Mouse (Mus musculus) activated CD4-positive, CD25-positive, alpha-beta regulatory T cell, adult 4 months (primary cell): ENCODE data around the gene Cish. TPM values are rescaled to one million over a fixed set of nuclear protein-coding genes. Genes with fewer than 3 reads are reported as not detected.
"Not testable (repeated sequence)": the region's sequence is repeated elsewhere in the genome, so short reads cannot be mapped to it uniquely, and the experiment has no call there.

Experiments
- ATAC-seq: one replicate; pipeline ENCODE4 v1.8.0; 2017
- polyA plus RNA-seq, 2 experiments: library from polyadenylated mRNA; unstranded; fragments of 100-300 nt; shearing (Covaris generic); gene quantifications; one replicate each; pipeline ENCODE4 v1.2.1; 2017

Cish gene
- polyA plus RNA-seq, 2 experiments from 2014 or later, result 116 to 135 TPM

DNA sequence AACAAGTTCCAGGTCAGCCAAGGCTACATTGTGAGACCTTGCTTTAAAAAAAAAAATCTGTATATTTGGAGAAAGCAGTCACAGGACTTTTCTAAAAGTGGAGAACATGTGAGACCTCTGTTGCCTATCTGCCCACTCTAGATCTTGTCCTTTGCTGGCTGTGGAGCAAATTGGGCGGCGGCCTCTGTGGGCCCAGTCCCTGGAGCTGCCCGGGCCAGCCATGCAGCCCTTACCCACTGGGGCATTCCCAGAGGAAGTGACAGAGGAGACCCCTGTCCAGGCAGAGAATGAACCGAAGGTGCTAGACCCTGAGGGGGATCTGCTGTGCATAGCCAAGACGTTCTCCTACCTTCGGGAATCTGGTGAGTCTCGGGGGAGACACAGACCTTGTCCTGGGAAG, 4.0 kb downstream of the Cish start:
- no peak for ATAC-seq

DNA sequence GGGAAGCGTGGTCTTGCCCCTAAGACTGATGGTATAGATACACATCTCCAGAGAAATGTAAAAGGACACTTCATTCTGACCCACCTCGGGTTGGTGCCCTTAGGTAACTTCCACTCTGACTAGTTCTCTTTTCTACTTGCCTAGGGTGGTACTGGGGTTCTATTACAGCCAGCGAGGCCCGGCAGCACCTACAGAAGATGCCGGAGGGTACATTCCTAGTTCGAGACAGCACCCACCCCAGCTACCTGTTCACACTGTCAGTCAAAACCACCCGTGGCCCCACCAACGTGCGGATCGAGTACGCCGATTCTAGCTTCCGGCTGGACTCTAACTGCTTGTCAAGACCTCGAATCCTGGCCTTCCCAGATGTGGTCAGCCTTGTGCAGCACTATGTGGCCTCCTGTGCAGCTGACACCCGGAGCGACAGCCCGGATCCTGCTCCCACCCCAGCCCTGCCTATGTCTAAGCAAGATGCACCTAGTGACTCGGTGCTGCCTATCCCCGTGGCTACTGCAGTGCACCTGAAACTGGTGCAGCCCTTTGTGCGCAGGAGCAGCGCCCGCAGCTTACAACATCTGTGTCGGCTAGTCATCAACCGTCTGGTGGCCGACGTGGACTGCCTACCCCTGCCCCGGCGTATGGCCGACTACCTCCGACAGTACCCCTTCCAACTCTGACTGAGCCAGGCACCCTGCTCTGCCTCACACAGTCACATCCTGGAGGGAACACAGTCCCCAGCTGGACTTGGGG, 4.6 kb downstream of the Cish start:
- ATAC-seq, result no peak

GRCm38 (mm10) chr9:107301554-107302331, 5.9 kb downstream of the Cish start:
- ATAC-seq, result no peak

GRCm38 (mm10) chr9:107302592-107302991, 6.8 kb downstream of the Cish start:
- no peak for ATAC-seq

GRCm38 (mm10) chr9:107303121-107303820, 7.4 kb downstream of the Cish start:
- peak; percentile 8 for ATAC-seq

DNA sequence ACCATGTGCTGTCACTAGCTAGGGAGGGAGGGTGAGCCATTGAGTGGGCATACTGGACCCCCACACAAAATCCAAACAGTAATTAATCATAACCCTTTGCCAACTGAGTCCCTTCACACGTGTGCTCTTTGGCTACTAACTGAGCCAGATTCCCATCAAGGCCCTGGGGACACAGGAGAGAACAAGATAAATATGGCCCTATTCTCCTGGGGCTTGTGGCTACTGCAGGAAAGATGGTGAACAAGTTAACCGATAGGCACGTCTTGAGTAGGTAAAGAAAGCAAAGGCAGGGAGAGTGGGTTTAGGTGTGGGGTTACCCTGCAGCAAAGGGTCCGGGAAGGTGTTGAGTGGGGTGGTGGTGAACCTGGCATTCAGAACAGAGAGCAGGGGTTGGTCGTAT, 8.1 kb downstream of the Cish start:
- no peak for ATAC-seq

GRCm38 (mm10) chr9:107304383-107304782, 8.6 kb downstream of the Cish start:
- no peak for ATAC-seq

GRCm38 (mm10) chr9:107305012-107305411, 9.2 kb downstream of the Cish start:
- no peak for ATAC-seq

GRCm38 (mm10) chr9:107305601-107306542, 10.0 kb downstream of the Cish start:
- ATAC-seq, result peak; percentile 67

- ATAC-seq, result not testable (repeated sequence)
These were observed 10.8 kb downstream of the Cish start for GRCm38 (mm10) chr9:107306673-107307072.

DNA sequence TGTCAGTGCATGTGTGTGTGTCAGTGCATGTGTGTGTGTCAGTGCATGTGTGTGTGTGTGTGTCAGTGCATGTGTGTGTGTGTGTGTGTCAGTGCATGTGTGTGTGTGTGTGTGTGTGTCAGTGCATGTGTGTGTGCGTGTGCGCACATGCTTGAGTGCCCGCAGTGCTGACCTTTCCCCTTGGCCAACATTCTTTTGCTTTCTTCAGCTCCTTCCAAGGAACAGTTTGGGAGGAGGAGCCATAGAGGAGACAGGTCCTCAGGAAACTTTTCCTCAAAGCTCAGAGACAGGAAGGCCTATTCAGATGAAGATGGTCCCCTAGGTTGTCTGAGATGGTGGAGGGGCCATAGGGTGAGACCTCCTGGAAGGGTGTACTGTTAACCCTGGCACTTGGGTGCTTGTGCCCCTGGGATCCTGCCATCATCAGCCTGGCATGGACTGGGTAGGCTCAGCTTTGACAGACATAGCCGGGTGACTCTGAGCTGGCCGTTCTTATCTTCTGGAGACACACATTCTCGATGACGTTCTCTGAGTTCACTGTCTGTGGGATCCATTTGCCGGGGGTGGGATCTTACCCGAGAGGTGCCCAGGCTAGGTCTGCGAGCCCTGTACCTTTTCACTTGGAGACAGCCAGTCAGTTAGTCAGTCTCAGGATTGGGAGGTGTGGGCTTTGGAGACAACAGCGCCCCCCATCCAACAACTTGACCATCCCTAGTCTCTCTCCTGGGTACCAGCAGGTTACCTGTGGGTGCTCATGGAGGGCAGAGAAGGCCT, 11.5 kb downstream of the Cish start:
- ATAC-seq, result no peak

DNA sequence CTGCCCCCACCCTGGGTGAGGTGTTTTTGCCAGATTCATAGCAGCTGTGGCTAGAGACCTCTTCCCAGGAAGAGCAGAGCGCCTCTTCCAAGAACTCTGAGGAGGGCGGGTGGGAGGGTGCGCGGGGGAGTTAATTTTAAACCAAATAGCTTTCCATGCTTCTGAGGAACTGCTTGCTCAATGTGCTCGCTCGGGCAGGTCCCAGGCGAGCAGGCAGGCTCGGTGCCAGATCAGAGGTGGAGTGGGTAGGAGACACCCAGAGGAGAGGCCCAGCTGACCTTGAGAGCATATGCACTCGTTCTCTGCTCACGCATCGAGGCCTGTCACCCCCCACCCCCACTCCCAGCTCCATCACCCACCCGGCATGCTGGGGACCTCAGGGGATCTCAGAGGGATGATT, 12.1 kb downstream of the Cish start:
- no peak for ATAC-seq

DNA sequence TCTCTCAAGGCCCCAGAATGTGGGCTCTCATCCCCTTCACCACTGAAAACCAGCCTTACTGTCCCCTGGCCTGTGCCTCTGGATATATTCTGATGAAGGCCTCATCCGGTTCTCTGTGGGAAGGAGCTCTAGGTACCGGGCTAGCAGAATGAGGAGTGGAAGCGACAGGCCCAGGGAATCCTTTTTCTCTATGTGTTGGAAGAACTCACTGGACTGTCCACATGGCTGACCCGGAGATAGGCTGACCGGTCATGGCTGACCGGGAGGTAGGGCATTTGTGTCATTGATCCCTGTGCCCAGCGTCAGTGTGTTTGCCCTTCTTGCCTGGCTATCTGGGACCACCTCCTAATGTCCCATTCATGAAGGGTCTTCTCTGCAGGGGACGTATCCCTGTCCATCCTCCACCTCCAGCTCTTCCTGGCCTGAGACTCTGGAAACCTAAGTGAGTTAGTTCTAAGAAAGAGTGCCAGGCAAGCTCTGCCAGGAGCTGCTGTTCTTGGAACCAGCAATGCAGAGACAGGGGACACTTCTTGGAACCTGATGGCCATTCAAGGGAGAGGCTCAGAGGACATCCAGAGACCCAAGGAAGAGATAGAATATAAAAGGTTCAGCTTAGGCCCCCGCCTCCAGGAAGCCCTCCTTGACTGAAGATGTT, 12.6 kb downstream of the Cish start:
- no peak for ATAC-seq

DNA sequence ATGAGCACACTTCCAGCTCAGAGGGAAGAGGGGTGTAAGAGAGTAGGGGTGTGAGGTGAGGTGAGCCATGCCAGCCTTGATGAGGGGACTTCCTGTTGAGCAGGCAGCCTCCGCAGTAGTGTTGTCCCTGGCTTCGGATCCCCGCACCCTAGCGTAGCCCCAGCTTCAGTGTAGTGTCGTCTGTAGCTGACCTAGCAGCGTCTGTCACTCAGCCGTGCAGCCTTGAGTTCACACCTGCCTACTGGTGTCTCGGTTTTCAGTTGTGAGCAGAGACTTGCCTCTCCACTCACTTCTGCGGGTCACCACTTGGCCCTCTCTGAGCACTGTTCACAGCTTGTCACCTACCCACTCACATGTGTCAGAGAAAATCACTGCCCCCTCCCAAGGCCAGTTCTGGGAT, 13.3 kb downstream of the Cish start:
- no peak for ATAC-seq

GRCm38 (mm10) chr9:107309600-107309999, 13.8 kb downstream of the Cish start:
- ATAC-seq, result no peak

DNA sequence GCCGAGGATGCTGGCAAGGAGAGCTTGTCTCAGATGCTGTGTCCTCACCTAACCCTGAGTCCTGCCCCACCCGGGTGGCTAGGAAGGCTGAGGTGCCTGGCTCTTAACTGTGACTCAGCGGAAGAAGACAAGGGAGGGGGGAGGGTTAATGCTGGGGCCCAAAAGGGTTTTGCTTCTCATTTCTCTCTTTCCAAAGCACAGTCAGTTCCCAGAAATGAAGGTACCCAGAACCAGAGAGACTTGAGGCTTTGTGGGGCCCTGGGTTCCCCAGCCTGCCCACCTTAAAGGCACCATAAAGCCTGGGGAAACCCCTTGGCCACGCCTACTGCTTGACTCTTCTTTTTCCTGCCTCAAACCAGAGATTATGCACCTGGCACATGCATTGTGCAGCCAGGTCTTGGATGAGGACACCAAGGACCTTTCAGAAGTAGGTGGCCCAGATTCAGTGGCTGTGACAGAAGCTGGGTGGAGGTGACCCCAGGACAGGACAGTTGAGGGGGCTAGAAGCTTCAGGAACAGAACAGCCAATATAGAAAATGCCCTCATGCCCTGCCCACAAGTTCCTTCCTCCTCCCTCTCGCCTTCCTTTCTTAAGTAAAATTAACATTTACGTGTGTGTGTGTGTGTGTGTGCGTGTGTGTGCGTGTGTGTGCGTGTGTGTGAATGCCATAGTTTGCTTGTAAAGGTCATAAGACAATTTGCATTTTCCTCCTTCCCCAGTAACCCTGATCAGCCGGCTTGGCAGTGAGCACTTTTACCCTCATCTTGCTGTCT, 17.2 kb downstream of the Cish start:
- peak; percentile 87 for ATAC-seq

DNA sequence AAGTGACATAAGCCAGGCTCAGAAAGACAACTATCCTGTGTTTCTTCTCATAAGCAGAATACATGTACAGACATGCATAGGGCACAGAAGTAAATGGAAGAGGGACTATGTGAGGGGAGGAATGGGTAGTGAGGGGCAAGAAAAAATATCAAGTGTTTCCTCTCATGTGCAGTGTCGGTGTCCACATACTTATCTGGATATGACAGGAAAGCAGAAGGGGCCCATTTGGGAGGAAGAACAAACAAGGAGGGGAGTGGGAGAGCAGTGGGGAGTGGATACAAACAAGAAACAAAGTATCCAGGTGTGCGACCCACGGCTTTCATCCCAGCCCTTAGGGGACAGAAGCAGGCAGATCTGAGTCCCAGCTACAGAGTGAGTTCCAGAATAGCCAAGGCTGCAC, 18.1 kb downstream of the Cish start:
- ATAC-seq, result no peak

GRCm38 (mm10) chr9:107315791-107316190, 20.0 kb downstream of the Cish start:
- ATAC-seq, result no peak

- ATAC-seq, result no peak
These were observed 26.7 kb downstream of the Cish start for GRCm38 (mm10) chr9:107322461-107323050.

- peak; percentile 43 for ATAC-seq
These were observed 27.7 kb downstream of the Cish start for GRCm38 (mm10) chr9:107323558-107323957.
